Mouse (Mus musculus): Measurements from ENCODE around the gene Gpsm3.

Gene Gpsm3

DNA sequence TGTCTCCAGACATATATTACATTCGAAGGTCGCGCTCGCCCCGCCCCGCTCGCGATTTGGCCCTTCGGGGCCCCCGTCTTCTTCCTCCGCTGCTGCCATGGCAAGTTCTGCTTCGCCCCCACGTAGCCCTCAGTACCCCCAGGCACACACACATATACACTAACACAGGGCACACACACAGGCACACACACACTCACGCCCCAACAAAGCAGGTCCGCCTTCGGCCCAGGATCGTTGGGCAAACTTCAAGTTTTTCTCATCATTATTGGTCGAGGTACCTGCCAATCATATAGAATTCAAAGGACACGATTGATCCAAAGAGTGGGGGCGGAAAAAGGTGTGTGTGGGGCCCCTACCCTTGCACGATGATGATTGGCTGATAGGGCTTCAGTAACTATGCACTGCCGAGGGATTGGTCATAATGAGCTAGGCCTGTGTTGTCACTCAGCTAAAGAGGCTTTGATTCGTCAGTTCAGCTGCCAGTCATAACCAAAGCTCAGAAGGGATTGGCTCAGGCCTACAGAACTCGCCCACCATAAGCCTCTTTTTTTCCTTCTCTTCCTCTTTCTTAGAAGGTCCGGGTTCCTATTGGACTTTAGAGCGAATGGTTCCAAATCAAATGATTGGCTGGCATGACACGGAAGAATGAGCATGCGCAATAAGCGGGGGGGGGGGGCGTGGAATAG is 13.9 kb downstream of the Gpsm3 start, which contains the start of gene Rnf5:
Gene Rnf5, minus strand, starts transcription at position 316 of the 686 bp plus-strand sequence.
- peak; percentile 100 for DNase-seq (ENCODE audit: low read depth, low spot score)

GRCm38 (mm10) chr17:34604061-34604508 is 14.5 kb downstream of the Gpsm3 start, which contains the start of gene Agpat1:
Gene Agpat1, plus strand, starts transcription at chr17:34604262.
- peak; percentile 100 for DNase-seq (ENCODE audit: low read depth, low spot score)

- peak; percentile 43 for DNase-seq (ENCODE audit: low read depth, low spot score)
Measured at GRCm38 (mm10) chr17:34604511-34605237, 15.1 kb downstream of the Gpsm3 start.

DNA sequence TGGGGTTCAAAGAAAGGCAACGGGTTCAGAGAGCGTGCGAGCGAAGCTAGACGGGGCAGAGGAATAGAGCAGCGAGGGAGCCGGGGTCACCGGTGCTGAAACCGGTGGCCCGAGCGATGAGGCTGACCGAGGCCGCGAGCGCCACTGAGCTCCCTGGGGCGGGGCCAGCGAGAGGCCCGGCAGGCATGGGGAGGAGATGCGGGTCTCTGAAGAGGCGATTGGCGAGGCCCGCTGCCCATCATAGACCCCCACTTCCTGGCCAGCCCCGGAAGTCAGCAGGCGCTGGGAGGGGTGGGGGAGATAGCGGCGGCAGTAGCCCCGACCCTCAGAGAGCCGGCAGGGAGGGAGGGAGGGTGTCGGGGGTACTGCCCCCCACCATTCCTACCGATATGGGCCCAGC is 16.0 kb downstream of the Gpsm3 start:
- DNase-seq (ENCODE audit: low read depth, low spot score), result peak; percentile 98

DNA sequence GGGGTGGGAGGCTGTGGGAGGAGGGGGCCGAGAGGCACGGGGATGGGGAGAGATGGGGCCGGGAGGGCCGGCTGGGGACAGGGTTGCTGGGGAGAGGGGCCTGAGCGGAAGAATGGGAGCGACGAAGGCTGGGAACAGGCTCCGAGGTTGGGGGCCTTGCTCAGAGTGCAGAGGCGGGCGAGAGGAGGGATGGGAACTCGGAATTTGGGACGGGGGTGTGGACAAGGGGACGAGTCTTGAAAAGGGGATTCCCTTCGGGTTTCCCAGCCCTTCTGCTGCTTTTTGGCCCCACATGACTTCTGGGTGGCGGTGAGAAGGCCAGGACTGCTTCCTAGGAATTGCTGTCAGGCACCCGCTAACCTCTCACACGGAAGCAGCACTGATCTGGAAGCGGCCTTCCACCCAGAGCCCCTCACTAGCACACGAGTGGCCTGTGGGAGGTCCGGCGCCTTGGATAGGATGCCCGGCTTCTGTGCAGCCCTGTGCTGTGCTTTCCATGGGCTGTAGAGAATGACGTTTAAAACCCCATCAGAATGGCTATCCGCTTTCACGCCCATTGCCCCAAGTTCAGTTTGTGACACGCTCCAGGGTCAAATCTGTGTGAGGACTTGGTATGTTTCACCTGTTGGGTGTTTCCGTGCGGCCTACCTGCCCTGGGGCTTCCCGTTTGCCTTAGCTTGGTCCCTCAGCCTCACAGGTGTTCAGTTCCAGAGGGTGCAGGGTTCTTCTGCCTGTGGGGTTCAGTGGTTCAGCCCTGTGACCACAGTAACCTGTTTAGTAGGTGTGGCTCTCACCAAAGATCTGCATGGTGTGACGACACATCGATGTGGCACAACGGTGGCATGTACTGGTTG is 16.8 kb downstream of the Gpsm3 start:
- peak; percentile 29 for DNase-seq (ENCODE audit: low read depth, low spot score)

GRCm38 (mm10) chr17:34607997-34608396 is 18.4 kb downstream of the Gpsm3 start:
- peak; percentile 16 for DNase-seq (ENCODE audit: low read depth, low spot score)

- no peak for DNase-seq (ENCODE audit: low read depth, low spot score)
Measured at GRCm38 (mm10) chr17:34611050-34611449, 21.4 kb downstream of the Gpsm3 start.

GRCm38 (mm10) chr17:34613054-34613645 is 23.5 kb downstream of the Gpsm3 start:
- DNase-seq (ENCODE audit: low read depth, low spot score), result no peak

- peak; percentile 68 for DNase-seq (ENCODE audit: low read depth, low spot score)
Measured at GRCm38 (mm10) chr17:34613830-34614229, 24.2 kb downstream of the Gpsm3 start.

- DNase-seq (ENCODE audit: low read depth, low spot score), result no peak
Measured at GRCm38 (mm10) chr17:34615871-34616270, 26.3 kb downstream of the Gpsm3 start, which contains the start of gene Egfl8. Gene Egfl8, minus strand, starts transcription at chr17:34615971.

GRCm38 (mm10) chr17:34618999-34619398 is 29.4 kb downstream of the Gpsm3 start:
- DNase-seq (ENCODE audit: low read depth, low spot score), result peak; percentile 80

DNA sequence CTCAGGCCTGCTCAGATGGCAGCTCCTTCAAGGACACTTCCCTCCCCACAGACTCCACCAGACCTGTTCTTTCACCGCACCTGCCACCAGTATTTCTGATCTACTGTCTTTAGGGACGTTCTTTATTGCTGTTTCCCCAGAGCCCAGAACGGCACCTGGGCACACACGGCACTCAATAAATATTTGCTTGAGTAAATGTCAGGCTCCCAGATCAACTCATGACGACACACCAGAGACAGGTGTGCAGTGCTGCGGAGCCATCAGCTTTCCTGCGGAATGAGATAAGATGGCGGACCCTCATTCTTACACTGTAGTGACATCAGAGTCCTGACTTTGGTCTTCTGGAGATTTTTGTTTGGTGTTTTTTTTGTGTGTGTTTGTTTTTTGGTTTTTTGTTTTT is 31.4 kb downstream of the Gpsm3 start:
- DNase-seq (ENCODE audit: low read depth, low spot score), result no peak

GRCm38 (mm10) chr17:34623161-34623560 is 33.6 kb downstream of the Gpsm3 start:
- no peak for DNase-seq (ENCODE audit: low read depth, low spot score)

DNA sequence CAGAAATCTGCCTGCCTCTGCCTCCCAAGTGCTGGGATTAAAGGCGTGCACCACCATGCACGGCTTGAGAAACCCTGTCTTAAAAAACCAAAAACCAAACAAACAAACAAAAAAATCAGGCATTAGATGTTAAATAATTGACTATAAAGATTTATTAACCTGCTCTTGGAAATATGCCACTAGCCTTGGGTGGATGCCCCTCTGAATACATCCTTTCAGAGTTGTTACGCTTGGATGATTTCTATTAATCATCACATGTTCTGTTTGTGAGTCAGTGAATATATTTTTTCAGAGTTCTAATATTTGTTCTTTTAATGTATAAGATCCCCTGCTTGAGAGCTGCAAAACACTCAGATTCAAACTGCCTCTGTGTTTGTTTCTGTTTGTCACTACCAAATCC is 35.4 kb downstream of the Gpsm3 start:
- DNase-seq (ENCODE audit: low read depth, low spot score), result no peak

GRCm38 (mm10) chr17:34626062-34626772 is 36.6 kb downstream of the Gpsm3 start:
- DNase-seq (ENCODE audit: low read depth, low spot score), result no peak

- DNase-seq (ENCODE audit: low read depth, low spot score), result peak; percentile 64
Measured at GRCm38 (mm10) chr17:34626773-34627092, 37.1 kb downstream of the Gpsm3 start.

- DNase-seq (ENCODE audit: low read depth, low spot score), result peak; percentile 98
Measured at GRCm38 (mm10) chr17:34627093-34627942, 37.7 kb downstream of the Gpsm3 start.

DNA sequence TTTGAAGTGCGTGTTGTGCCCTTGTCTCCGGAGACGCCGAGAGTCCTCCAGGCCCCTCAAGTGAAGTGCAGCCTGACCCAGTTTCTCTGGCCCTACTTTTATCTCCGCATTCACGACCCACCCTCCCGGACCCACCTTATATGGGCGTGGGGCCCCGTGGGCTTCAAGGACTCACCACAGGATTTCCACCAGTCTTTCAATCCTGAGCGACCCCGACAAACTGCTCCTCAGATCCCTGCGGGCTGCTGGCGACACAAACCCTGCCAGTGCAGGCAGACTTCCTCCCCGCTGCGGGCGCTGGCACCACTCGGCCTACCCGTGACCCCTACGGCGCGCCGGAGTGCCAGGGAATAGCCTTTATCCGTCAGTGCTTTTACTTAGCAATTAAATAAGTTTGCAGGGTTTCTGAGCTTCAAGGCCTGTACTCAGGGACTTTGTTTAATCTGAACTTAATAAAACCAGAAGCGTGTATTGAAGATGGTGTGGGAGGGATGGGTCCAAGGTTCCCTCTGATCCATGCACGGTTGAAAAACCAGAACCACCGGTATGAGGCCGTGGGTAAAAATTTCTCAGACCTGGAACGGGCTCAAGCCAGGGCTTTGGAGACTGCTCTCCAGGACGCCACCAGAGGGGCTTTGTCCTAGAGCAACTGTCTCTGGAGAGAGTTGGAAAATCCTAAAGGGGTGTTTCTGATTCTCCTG is 38.5 kb downstream of the Gpsm3 start, which contains the start of gene Ppt2:
Gene Ppt2, minus strand, starts transcription at position 568 of the 701 bp plus-strand sequence.
- peak; percentile 72 for DNase-seq (ENCODE audit: low read depth, low spot score)

GRCm38 (mm10) chr17:34628644-34628967 is 39.0 kb downstream of the Gpsm3 start:
- DNase-seq (ENCODE audit: low read depth, low spot score), result peak; percentile 56

Measured in brain, adult 2 months (tissue).